Mouse (Mus musculus): ENCODE measurements around the gene Cnst. TPM values are rescaled to one million over a fixed set of nuclear protein-coding genes. Genes with fewer than 3 reads are reported as not detected.

The Cnst gene
- polyA plus RNA-seq, 1 experiment from 2014 or later = 25.1 TPM

DNA sequence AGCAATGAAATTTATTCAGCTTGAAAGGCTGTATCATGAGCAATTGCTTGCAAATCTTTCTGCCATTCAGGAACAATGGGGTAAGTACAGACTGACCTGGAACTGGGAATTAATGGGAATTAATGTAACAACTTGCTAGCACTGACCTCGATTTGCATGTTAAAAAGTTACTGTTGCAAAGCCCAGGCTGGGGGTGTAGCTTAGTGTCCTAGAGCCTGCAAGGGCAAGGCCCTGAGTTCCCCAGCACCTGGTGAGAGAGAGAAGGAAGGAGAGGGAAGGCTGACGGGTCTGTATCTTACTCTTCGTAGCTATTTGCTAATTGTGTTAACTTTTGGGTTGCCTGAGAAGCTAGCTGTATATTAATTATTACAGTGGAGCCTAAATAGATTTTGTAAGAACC is 58.4 kb downstream of the Cnst start:
- no peaks in the 10 kb centered on the region for H3K9me3 ChIP-seq (ENCODE audit: control insufficient read depth, low read length)
- no peak overlapping the region for H3K4me3 ChIP-seq (ENCODE audit: low read length)
- H3K4me2 ChIP-seq (ENCODE audit: low read length) = no peak overlapping the region
- no peak overlapping the region for H3K9ac ChIP-seq (ENCODE audit: low read depth, low read length)
- no peak overlapping the region for H3K27ac ChIP-seq (ENCODE audit: low read depth, low read length)
- no peaks in the 10 kb centered on the region for H3K27me3 ChIP-seq (replicated peaks; ENCODE audit: control insufficient read depth, insufficient read depth, low read length)
- H3K36me3 ChIP-seq (ENCODE audit: control insufficient read depth, insufficient read depth, low read length) = 0 out of 2 replicates have a peak, but pooled peaks cover 2% of the 10 kb centered on the region
- no peaks in the 10 kb centered on the region for H3K4me1 ChIP-seq (ENCODE audit: control insufficient read depth, insufficient read depth, low read depth, low read length)
- ATAC-seq = no peak
- 63% methylated on average over 3 of the region's 3 CpGs for WGBS

DNA sequence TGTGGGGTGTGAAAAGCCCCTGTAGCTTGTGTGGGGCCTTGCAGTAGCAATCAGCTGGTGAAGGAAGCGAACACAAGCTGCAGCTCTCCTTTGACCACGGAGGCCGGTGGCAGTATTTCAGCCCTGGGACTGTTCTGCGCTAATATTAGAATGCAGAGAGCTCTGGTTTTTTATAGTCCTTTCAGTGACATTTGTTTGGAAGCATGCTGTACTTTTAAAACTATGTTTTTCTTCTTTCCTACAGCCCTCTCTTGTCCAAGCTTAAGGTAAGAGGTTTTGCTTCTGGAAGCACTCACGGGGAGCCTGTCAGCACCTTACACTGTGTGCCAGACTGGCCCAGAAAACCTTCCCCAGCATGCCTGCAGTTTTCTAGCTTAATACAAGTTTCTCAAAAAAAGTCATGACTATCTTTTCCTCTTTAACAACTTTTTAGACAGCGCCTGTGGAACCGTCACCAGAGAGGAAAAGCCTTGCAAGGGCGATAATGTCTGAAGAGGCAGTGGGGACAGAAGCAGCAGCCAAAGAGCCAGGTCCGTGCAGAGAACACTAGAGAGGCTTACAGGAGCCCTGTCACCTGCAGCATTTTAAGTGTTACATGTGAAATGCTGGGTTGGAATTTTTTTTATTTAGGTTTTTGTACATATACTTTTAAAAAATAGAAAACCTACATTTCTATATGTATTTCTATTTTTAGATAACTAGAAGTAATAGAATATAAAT is 60.0 kb downstream of the Cnst start:
- Histone ChIP-seq H3K9ac (ENCODE audit: low read depth, low read length) (no peak overlapping the region), H3K27me3 (replicated peaks; ENCODE audit: control insufficient read depth, insufficient read depth, low read length) (no peaks in the 10 kb centered on the region), H3K9me3 (ENCODE audit: control insufficient read depth, low read length) (no peaks in the 10 kb centered on the region), H3K4me2 (ENCODE audit: low read length) (no peak overlapping the region), H3K27ac (ENCODE audit: low read depth, low read length) (no peak overlapping the region), H3K36me3 (ENCODE audit: control insufficient read depth, insufficient read depth, low read length) (peaks cover 2% of the 10 kb centered on the region; the same call in 1 of the 2 replicates), H3K4me3 (ENCODE audit: low read length) (no peak overlapping the region), H3K4me1 (ENCODE audit: control insufficient read depth, insufficient read depth, low read depth, low read length) (no peaks in the 10 kb centered on the region; the same call in 1 of the 2 replicates)
- ATAC-seq = no peak
- WGBS = 91% methylated on average over 9 of the region's 9 CpGs

DNA sequence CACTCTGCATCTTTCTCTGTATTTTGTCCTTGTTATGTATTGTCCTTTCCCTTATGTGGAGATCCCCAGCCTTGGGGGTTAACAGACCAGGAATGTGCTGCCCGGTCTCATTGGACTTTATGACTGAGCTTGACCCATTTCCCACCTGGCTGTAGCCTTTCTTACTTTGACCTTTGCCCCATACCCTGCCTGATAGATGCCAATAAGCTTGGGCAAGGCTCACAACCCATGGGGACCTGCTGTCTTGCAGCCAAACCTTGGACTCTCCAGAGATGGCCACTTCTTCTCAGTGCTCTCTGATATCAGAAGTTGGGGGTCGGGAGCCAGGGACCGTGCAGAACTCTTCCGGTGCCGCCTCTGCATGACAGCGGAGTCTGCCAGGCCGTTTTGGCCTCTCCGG is 62.4 kb downstream of the Cnst start:
- Histone ChIP-seq H3K4me3 (ENCODE audit: low read length) (no peak overlapping the region), H3K27ac (ENCODE audit: low read depth, low read length) (no peak overlapping the region), H3K27me3 (replicated peaks; ENCODE audit: control insufficient read depth, insufficient read depth, low read length) (no peaks in the 10 kb centered on the region), H3K4me1 (ENCODE audit: control insufficient read depth, insufficient read depth, low read depth, low read length) (no peaks in the 10 kb centered on the region; the same call in 1 of the 2 replicates), H3K4me2 (ENCODE audit: low read length) (no peak overlapping the region), H3K9ac (ENCODE audit: low read depth, low read length) (no peak overlapping the region), H3K36me3 (ENCODE audit: control insufficient read depth, insufficient read depth, low read length) (peaks cover 5% of the 10 kb centered on the region; the same call in 1 of the 2 replicates), H3K9me3 (ENCODE audit: control insufficient read depth, low read length) (no peaks in the 10 kb centered on the region)
- WGBS = 91% methylated on average over 8 of the region's 8 CpGs
- no peak for ATAC-seq

DNA sequence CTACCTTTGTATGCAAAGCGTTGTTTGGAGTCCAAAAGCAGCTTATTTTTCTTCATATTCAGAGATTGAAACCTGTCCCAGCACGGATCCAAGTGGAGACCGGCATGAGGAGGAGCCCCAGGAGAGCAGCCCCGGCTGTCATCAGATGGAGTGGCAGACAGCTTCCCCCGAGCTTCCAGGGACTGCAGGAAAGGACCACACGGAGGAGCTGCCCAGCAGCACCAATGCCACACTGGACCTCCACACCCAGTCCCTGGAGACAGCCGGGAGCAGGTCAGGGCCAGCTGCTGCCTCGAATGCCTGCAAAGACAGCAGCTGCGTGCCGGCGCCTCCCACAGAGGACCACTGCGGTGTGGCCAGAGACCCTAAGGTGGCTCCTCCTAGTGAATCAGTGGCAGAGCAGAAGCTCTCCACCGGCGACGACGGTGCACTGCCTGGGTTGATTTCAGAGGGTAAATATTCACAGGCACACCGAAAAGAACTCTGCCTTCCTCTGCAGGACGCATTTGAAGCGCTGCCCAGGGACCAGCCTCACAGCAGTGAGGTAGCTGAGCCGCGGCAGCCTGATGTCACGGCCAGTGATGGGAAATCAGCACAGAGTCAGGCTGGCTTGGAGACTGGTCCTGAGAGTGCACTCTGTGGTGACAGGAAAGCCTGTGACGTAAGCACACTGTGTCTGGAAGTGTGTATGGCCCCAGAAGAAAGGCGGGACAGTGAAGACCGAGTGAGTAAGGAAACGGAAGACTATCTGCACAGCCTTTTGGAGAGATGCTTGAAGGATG is 63.7 kb downstream of the Cnst start:
- H3K27ac ChIP-seq (ENCODE audit: low read depth, low read length) = no peak overlapping the region
- peak; percentile 30; the same call in 1 of the 2 replicates for ATAC-seq
- WGBS = 46% methylated on average over 26 of the region's 26 CpGs

DNA sequence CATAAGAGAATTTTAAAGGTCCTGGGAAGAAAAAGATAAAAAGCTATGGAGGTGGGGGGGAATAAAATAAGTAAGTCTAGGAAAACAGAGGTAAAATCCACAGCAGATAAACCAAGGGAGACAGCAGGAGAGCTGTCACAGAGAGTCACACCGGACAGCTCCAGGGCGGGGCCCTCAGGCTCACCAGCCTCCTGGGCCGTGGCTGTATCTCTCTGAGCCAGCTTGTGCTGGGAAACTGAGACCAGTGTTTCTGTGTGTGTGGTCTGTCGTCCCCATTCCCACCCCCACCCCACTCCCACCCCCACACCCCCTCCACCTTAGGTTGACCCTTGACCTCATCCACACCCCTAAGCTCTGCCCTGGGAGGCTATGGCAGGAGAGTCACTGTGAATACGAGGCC is 65.0 kb downstream of the Cnst start:
- 54% methylated on average over 5 of the region's 5 CpGs for WGBS
- Histone ChIP-seq H3K4me3 (ENCODE audit: low read length) (no peak overlapping the region), H3K9me3 (ENCODE audit: control insufficient read depth, low read length) (no peaks in the 10 kb centered on the region), H3K4me1 (ENCODE audit: control insufficient read depth, insufficient read depth, low read depth, low read length) (no peaks in the 10 kb centered on the region; the same call in 1 of the 2 replicates), H3K9ac (ENCODE audit: low read depth, low read length) (no peak overlapping the region), H3K4me2 (ENCODE audit: low read length) (no peak overlapping the region), H3K27ac (ENCODE audit: low read depth, low read length) (no peak overlapping the region), H3K27me3 (replicated peaks; ENCODE audit: control insufficient read depth, insufficient read depth, low read length) (no peaks in the 10 kb centered on the region), H3K36me3 (ENCODE audit: control insufficient read depth, insufficient read depth, low read length) (peaks cover 6% of the 10 kb centered on the region; the same call in 1 of the 2 replicates)
- no peak for ATAC-seq

More for the DNA sequence above, 63.7 kb downstream of the Cnst start:
- no peaks in the 10 kb centered on the region; the same call in 1 of the 2 replicates for H3K4me1 ChIP-seq (ENCODE audit: control insufficient read depth, insufficient read depth, low read depth, low read length)
- H3K9ac ChIP-seq (ENCODE audit: low read depth, low read length) = no peak overlapping the region
- H3K27me3 ChIP-seq (replicated peaks; ENCODE audit: control insufficient read depth, insufficient read depth, low read length) = no peaks in the 10 kb centered on the region
- peaks cover 5% of the 10 kb centered on the region; the same call in 1 of the 2 replicates for H3K36me3 ChIP-seq (ENCODE audit: control insufficient read depth, insufficient read depth, low read length)
- H3K4me3 ChIP-seq (ENCODE audit: low read length) = no peak overlapping the region
- H3K4me2 ChIP-seq (ENCODE audit: low read length) = no peak overlapping the region
- H3K9me3 ChIP-seq (ENCODE audit: control insufficient read depth, low read length) = no peaks in the 10 kb centered on the region

DNA sequence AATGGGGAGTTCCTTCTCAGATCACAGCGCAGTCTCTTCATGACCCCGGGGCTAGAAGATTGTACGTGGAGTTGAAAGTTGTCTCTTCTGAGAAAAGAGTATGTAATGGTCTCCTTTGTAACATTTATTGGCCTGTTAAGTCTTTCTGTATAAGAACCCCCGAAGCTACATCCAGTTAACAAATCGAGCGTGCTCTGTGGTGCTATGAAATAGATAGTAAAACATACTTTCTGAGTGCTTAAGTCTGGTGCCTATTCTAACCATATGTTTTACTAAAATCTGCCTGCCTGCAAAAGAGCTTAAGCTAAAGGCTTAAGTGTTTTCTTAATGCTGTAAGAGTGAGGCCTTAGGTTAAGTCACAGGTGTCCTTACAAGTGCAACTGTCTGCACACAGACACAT is 66.2 kb downstream of the Cnst start:
- Histone ChIP-seq H3K27me3 (replicated peaks; ENCODE audit: control insufficient read depth, insufficient read depth, low read length) (no peaks in the 10 kb centered on the region), H3K9ac (ENCODE audit: low read depth, low read length) (no peak overlapping the region), H3K27ac (ENCODE audit: low read depth, low read length) (no peak overlapping the region), H3K4me2 (ENCODE audit: low read length) (no peak overlapping the region), H3K9me3 (ENCODE audit: control insufficient read depth, low read length) (no peaks in the 10 kb centered on the region), H3K4me3 (ENCODE audit: low read length) (no peak overlapping the region), H3K36me3 (ENCODE audit: control insufficient read depth, insufficient read depth, low read length) (peaks cover 6% of the 10 kb centered on the region; the same call in 1 of the 2 replicates), H3K4me1 (ENCODE audit: control insufficient read depth, insufficient read depth, low read depth, low read length) (no peaks in the 10 kb centered on the region; the same call in 1 of the 2 replicates)
- WGBS = 87% methylated on average over 6 of the region's 6 CpGs
- ATAC-seq = no peak

DNA sequence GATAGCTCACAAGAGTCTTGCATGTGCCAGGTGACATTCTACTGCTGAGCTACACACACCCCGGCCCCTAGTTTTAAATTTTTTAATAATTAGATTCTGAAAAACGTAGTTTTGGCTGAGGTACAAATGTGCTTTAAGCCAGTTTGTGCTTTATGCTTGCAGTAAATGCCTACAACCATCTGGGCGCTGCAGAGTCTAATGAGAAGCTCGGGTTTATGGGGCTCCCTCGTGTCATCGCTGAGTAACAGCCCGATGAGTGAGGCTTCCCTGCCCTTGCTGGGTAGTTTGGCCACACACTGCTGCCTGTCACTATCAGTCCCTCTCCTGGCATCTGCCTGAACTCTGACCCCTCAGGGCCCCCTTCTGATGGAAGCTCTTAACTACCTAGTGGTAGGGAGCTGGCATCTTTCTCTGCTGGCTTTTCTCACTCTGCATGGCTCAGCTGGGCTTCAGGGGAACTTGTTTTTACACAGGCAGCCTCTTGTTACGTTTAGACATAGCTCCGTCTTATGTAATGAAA is 66.9 kb downstream of the Cnst start:
- H3K4me3 ChIP-seq (ENCODE audit: low read length) = no peak overlapping the region
- H3K27ac ChIP-seq (ENCODE audit: low read depth, low read length) = no peak overlapping the region
- no peak for ATAC-seq
- no peaks in the 10 kb centered on the region for H3K9me3 ChIP-seq (ENCODE audit: control insufficient read depth, low read length)
- H3K9ac ChIP-seq (ENCODE audit: low read depth, low read length) = no peak overlapping the region
- WGBS = 72% methylated on average over 9 of the region's 9 CpGs
- no peaks in the 10 kb centered on the region for H3K27me3 ChIP-seq (replicated peaks; ENCODE audit: control insufficient read depth, insufficient read depth, low read length)
- no peaks in the 10 kb centered on the region; the same call in 1 of the 2 replicates for H3K4me1 ChIP-seq (ENCODE audit: control insufficient read depth, insufficient read depth, low read depth, low read length)
- H3K4me2 ChIP-seq (ENCODE audit: low read length) = no peak overlapping the region
- peaks cover 6% of the 10 kb centered on the region; the same call in 1 of the 2 replicates for H3K36me3 ChIP-seq (ENCODE audit: control insufficient read depth, insufficient read depth, low read length)

DNA sequence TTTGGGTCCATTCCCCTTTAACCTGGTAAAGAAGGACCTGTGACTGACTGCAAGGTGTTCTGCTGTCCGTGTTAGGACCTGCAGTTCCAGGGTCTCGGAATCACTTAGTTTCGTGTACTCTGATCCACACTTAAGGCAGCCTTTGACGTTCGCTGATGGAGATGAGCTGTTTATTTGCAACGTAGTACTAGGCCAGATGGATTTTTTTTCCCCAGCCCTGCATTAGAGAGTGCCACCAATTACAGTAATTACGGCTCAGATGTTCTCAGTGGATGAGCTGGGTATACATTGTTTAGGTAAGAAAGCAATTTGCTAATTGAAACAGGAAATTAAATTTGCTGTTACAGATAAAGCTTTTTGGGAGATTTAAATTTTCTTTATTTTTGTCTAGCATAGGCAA is 71.3 kb downstream of the Cnst start:
- Histone ChIP-seq H3K9me3 (ENCODE audit: control insufficient read depth, low read length) (no peaks in the 10 kb centered on the region), H3K36me3 (ENCODE audit: control insufficient read depth, insufficient read depth, low read length) (0 out of 2 replicates have a peak, but pooled peaks cover 3% of the 10 kb centered on the region), H3K27ac (ENCODE audit: low read depth, low read length) (no peak overlapping the region), H3K27me3 (replicated peaks; ENCODE audit: control insufficient read depth, insufficient read depth, low read length) (no peaks in the 10 kb centered on the region), H3K4me1 (ENCODE audit: control insufficient read depth, insufficient read depth, low read depth, low read length) (no peaks in the 10 kb centered on the region), H3K9ac (ENCODE audit: low read depth, low read length) (no peak overlapping the region), H3K4me3 (ENCODE audit: low read length) (no peak overlapping the region), H3K4me2 (ENCODE audit: low read length) (no peak overlapping the region)
- ATAC-seq = no peak
- WGBS = 80% methylated on average over 7 of the region's 7 CpGs

DNA sequence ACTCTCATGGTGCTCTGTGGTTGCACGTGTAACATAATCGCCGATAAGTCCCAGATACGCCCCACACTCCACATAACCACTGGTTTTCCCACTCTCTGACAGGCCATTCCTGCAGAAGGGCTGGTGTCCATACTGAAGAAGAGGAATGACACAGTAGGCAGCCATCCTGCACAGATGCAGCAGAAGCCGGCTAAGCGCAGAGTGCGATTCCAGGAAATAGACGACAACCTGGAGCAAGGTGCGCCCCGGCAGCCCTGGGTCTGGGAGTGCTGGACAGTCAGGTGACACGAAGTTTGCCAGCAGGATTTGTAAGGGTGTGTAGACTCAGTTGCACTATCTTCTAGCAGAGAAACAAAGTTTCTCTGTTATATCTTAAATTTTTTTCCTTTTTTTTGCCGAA is 76.5 kb downstream of the Cnst start:
- 0 out of 2 replicates have a peak, but pooled peaks cover 10% of the 10 kb centered on the region for H3K36me3 ChIP-seq (ENCODE audit: control insufficient read depth, insufficient read depth, low read length)
- WGBS = 96% methylated on average over 12 of the region's 12 CpGs
- no peak overlapping the region for H3K4me3 ChIP-seq (ENCODE audit: low read length)
- H3K9me3 ChIP-seq (ENCODE audit: control insufficient read depth, low read length) = no peaks in the 10 kb centered on the region
- no peaks in the 10 kb centered on the region for H3K27me3 ChIP-seq (replicated peaks; ENCODE audit: control insufficient read depth, insufficient read depth, low read length)
- no peak for ATAC-seq
- H3K4me1 ChIP-seq (ENCODE audit: control insufficient read depth, insufficient read depth, low read depth, low read length) = no peaks in the 10 kb centered on the region
- H3K9ac ChIP-seq (ENCODE audit: low read depth, low read length) = no peak overlapping the region
- no peak overlapping the region for H3K4me2 ChIP-seq (ENCODE audit: low read length)
- no peak overlapping the region for H3K27ac ChIP-seq (ENCODE audit: low read depth, low read length)

All from hindbrain, embryonic 16.5 days (tissue).